Mouse (Mus musculus) adrenal gland, postnatal 4 days (tissue): Measurements from ENCODE around the gene Gpd1l. TPM values are rescaled to one million over a fixed set of nuclear protein-coding genes. Genes with fewer than 3 reads are reported as not detected.

Experiments used
- DNase-seq, 2 experiments: peaks; one replicate each; pipeline ENCODE4 v3.0.0; 2021 to 2022; ENCODE audit warnings: low spot score in 2 of 2, mixed read lengths in 2 of 2
- total RNA-seq, 2 experiments: library from RNA; stranded (reverse); gene quantifications; 2 replicates each; pipeline ENCODE4 v1.2.3; 2021

Gene Gpd1l
- total RNA-seq, 2 experiments from 2014 or later = 27.1 to 32.9 TPM

DNA sequence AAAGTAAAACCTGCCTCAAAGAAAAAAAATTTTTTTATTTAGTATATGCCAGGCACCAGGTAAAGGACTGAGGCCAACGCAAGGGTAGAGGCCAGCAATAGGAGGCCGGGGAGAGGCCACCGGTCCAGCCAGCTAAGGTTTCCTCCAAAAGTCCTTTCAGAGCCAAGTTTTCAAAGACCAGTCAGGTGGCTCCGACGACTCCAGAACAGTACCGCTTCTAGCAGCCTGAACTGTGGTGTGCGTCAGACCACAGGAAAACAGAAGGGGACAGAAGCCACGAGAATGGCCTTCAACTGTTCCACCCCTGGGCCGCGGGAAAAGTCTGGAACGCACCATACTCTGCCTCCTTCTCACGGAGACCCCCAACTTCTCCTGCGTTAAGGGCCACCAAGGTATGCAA lies 1.2 kb downstream of the Gpd1l start:
- DNase-seq = peak in 1 of 2 experiments; percentile 4

DNA sequence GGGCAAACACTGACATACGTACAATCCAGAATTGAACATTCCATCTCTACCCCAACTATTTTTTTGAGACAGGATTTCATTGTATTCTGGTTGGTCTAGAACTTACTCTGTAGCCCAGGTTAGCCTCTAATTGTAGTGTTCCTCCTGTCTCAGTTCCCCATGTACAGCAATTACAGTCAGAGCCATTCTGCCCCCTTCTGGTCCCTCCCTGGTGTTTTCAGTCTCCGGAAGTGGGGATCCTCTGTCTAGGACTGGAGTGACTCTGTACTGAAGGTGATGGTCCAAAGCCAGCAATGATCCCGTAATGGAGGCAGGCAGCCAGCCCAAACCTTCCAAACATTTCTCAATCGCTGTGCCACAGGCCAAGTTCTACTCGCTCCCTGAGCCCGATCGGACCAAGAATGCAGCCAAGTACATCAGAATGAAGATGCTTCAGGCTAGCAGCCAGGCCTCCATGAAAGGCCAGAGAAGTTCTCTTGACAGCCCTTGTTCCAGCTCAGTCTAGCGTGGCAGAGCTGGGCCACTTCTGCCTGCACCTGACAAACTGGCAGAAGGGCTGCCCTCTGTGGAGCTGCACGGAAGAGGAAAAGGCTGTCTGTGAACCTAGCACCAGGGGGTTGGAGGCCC lies 3.2 kb downstream of the Gpd1l start:
- no peak for DNase-seq

DNA sequence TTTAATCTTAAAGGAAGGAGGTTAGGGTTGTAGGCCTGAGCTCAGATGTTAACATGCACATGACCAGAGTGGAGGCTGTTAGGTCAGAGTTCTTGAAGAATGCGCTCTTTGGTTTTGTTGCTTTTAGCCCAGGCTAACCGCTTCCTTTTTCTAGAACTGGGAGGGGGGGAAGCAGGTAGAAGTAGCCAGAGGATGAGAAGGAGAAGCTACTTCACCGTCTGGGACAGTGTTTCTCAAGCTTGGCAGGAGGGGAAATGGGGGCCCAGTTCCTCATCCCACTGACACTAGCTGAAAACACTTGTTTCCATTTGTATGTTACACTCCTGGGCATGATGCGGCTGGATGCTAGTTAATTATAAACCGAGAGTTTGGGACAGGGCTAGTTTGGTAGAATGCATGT lies 8.2 kb downstream of the Gpd1l start:
- no peak for DNase-seq

DNA sequence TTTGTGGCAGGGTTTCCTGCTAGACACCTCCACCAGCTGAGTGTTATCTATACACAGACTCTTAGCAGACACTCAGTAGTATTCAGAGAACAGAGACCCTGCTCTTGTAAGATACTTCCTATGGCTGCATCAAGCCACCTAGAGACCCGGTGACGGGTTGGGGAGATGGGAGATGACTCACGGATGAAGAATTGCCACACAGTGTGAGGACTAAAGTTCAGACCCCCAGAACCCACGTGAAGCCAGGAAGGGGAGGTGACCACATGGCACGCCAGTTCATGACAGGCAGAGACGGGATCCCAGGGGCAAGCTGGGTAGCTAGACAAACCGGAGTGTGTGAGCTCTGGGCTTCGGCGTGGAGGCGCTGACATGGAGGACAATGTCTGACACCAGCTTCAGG lies 8.7 kb downstream of the Gpd1l start:
- DNase-seq = no peak

DNA sequence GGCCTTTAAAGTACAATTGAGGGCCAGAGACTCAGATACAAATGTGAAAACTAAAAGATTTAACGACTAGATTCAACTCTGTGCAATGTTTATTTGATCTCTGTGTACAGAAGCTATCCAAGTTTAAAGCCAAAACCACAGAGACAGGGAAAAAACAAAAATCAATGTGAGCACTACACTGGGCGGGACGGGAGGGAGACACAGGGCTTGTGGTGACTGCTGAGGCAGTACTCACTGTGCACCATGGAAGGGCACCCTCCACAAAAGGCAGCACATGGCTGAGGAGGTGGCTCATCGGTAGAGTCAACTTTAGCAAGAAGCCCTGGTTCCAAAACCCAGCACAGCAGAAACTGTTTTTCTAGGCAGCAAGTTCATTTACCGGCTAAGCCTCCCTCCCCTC lies 9.3 kb downstream of the Gpd1l start:
- DNase-seq = no peak

DNA sequence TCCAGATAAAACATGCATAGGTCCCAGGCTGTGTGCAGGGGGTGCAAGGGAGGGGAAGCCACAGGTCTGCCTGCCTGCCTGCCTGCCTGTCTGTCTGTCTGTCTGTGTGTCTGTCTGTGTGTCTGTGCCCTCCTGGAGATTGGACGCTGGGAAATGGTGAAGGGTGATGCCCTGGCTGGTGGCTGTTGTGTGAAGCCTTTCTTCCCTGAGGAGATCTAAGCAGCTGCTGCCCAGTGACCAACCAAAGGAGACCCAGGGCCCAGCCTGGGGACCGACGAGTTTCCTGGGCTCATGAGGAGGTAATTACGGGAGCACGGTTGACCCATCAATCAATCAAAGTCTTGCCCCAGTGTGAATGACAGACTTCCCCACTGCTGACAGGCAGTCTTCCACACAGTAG lies 11.6 kb downstream of the Gpd1l start:
- DNase-seq = no peak

DNA sequence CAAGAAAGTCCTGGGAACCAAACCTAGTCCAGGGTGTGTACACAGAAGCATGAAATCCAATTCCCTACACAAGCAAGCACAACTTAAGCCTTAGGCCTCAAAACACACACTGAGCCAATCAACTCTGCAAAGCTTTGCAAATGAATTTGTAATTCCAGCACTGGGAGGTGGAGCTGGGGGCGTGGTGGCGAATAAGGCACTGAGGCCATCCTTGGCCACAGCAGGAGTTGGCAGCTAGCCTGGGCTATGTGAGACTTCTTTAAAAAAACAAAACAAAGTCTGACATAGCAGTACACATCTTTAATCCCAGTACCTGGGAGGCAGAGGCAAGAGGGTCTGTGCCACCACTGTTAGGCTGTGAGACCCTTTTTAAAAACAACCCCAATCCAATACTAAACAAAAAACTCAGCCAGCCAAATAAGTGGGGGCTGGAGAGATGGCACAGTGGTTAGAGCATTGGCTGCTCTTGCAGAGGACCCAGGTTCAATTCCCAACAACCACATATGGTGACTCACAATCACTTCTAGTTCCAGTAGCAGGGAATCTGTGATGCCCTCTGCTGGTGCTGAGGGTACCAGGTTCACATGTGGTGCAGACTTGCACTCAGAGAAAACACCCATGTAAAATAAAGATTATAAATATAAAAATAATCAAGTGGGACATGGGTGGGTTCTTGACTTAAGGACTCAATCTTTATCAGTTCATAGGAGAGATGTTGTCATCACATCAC lies 12.3 kb downstream of the Gpd1l start:
- DNase-seq = no peak

DNA sequence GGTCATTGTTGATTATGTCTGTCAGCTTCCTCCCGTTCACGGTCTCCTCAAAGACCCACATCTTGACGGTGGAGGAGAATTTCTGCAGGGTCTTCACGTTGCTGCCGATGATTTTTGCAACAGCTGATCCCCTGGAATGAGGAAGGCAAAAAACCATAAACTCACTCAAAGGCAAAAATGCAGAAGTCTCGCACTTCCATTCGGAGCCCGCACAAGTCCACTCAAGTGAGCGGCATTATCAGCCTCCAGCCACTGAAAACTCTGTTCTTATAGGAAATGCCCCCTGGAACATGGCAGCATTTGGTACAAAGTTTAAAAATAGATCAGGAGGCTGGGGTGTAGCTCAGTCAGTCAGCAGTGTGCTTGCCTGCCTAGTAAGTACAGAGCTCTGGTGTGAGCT lies 13.2 kb downstream of the Gpd1l start:
- no peak for DNase-seq

DNA sequence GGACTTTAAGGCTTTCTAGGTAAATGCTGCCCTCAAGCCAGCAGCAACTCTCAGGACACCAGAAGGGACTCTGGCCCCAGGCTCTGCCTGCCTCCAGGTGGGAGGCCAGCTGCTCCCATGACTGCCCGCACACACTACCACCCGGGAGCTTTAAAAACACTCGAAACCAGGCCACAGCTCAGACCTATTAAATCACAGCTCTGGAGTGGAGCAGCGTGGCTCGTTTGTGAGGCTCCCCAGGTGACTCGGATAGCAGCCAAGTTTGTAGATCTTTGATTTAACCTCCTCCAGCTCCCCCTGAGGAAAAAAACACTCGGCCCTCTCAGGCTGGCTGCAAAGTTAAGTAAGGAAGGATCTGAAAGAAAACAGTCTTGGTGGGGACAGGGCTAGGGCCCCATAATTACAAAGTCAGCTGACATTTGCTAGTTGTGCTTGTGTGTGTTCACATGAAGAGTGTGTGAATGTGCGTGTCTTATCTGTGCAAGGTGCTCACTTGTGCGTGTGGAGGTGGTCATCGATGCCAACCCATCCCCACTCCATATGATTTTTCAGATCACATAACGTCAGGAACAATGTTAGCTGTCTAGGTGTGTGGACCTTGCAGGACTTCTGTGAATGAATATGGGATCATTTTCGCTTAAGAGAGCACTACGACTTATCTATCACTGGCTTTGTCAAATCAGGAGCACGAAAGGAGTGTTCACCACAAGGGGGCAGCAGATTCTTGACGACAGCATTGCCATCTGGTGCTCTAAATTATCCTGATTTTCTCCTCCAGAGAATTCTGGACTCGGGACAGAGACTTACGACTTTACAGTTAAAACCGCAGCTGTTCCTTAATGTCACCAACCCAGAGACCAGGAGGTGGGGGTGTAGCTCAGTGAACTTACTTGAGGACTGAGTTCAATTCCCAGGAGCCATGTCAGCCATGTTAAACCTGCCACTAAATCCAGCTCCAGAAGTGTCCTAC lies 20.8 kb downstream of the Gpd1l start:
- peak; percentile 27 to 63 for DNase-seq

DNA sequence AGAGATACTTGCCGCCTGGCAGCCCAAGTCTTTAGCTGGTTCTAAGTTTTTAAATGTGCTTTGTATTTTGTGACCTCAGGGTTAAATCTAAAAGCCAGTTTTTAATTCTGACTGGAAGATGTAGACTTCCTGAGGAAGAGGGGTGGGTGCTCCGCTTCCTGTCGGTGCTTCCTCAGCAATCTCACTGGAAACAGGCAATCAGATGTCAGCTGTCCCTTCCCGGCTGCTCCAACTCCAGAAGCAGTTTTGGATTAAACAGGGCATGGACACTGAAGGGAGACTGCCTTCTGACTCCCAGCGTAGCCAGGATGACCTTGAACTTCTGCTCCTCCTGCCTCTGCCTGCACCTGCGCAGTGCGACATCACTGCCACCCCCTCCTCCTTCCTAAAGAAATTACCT lies 26.3 kb downstream of the Gpd1l start:
- DNase-seq = no peak

DNA sequence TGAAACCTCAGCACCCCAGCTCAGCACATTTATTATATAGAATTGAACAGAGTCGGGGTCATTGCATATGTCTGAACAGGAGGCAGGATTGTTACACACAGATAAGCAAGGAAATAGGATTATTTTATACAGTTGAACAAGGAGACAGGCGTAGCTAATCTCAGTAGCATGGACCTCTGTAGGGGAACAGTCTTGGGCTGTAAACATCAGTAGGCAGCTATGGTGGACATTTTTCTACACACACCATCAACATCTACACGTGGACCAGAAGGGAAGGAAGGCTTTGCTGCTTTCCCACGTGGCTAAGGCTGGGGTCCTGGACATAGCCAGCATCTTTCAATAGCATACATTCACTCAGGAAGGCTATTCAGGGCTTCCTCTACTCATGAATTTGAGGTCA lies 37.9 kb downstream of the Gpd1l start:
- no peak for DNase-seq

DNA sequence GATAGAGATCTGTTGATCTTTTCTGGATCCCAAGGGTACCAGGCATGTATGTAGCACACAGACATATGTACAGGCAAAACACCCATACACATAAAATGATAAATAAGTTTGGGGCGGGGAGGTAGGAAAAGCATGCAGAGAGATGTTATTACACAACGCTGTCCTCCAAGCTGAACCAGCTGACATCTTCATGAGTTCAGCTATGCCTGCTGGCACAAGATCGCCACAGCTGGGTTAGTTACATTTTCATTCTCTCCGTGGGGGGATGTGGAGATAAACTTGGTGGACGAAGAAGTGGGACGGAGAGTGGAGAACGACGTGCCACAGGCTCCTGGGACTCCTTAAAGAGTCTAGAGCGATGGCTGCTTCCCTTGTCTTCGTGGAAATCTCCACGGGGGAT lies 40.8 kb downstream of the Gpd1l start:
- DNase-seq = no peak

DNA sequence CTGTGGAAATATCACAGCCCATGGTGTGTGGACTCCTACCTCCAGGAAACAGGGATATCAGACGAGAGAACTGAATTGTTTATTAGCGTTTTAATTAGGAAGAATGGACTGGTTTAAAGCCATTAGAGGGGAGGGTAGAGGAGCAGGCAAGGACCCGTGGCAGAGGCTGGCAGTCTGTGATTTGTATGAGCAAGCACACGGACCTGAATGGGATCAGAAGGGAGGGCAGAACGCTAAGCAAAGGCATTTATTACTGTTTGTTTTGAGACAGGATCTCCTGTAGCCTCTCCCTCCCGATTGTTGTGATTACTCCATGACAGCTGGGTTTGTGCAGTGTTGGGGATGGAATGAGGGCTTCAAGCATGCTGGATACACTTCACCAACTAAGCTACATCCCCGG lies 43.4 kb downstream of the Gpd1l start:
- no peak for DNase-seq

DNA sequence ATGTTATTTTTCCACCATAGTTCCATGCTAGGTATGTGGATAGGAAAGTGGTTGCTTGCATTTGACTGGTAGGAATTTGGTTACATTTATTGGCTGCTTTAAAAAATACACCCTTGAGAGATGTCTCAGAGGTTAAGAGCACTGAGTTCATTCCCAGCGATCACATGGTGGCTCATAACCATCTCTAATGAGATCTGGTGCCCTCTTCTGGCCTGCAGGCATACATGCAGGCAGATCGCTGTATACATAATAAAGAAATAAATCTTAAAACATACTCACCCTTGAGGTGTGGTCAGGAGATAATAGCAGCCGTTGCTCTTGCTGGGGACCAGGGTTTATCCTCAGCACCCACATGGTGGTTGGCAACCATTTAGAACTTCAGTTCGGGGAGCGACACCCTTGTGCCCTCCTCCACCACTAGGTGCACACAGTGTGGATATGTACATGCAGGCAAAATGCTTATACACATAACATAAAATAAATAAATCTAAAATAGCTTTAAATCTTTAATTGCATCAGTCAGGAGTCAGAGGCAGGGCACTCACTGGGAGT lies 44.9 kb downstream of the Gpd1l start:
- no peak for DNase-seq

DNA sequence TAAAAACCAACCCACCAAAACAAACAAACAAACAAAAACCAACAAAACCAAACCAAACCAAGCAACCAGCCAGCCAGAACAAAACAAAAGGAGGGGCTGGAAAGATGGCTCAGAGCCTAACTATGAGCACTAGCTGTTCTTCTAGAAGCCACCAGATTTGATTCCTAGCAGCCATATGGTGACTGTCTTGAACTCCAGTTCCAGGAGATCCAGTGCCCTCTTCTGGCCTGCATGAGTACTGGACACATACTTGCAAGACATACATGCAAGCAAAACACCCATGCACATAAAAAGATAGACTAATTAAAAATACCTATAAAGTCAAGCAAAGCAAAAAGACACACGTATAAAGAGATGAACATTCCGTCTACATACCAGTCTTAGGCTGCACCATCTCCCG lies 46.1 kb downstream of the Gpd1l start:
- no peak for DNase-seq

DNA sequence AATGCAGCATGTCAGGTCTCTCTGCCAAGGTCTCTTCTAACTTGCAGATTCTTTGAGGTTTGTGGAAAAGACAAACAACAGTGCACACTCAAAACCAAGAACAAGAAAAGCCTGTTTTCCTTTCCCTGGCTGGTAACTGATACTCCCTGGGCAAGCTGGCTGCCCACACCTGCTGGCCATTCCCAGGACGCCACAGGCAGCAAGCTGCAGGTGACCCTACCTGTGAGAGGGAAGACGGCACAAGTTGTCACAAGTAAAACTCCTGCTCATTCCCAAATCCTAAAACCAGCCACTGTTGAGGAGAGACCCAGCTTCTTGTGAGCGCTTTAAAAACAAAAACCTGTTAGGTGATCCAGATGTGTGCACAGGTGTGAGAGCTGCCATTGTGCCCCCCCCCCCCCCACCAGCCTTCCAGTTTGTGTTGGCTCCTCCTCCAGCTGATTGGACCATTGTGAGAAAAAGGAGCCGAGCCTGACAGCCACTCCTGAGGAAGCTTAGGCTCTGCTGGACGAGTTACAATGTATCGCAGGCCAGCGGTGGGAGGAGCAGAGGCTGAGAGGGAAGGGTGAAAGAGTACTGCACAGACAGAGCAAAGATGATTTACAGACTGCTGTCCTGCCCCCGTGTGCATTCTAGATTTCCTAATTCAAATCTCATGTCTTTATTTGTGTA lies 47.7 kb downstream of the Gpd1l start:
- no peak for DNase-seq

DNA sequence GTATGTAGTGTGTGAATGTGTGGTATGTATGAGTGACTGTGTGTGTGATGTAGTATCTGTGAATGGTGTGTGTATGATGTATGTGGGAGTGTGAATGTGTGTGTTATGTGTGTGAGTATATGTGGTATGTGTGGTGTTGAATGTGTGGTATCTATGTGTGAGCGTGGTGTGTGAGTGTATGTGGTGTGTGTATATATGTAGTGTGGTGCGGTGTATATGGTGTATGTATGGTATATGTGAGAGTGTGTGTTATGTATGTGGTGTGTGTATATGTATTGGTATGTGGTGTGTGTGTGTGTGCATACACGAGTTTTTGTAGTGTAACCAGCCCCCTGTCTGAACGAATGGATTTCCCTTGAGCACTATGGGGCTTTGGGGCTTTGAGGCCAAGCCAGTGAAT lies 48.2 kb downstream of the Gpd1l start:
- DNase-seq = no peak

DNA sequence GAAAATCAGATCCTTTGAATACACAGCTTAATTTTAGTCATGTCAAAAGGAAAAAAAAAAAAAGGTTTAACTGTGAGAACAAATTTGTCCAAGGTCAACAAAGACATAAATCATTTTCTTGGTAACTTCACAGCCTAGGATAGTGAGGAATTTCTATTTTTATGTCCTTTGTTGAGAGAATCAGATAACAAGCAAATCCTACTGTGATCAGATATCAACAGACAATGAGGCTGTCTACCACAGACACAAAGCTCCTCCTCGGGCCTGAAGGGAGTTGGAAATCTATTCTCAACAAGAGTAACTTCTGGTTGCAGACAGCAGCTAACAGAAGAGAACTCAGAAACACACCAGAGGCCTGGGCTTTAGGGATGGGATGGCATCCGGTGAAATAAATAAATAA lies 51.8 kb downstream of the Gpd1l start:
- no peak for DNase-seq

DNA sequence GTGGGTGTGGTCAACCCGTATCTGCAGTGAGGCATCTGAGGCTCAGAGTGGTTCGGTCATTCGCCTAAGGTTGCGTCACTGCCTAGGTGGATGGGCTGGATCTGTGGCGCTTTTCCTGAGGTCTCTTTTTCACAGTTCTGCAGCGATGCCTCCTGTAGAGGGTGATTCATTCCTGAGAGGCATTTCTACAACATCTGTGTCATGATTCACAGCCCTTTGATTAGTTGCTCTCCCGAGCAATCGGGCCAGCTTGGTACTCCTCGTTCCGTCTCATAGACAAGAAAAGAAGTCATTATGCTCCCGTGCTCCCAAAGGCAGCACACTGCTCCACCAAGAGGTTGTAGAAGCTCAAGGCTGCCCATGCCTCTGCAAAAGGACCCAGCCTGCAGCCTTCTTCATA lies 78.5 kb downstream of the Gpd1l start:
- DNase-seq = no peak

DNA sequence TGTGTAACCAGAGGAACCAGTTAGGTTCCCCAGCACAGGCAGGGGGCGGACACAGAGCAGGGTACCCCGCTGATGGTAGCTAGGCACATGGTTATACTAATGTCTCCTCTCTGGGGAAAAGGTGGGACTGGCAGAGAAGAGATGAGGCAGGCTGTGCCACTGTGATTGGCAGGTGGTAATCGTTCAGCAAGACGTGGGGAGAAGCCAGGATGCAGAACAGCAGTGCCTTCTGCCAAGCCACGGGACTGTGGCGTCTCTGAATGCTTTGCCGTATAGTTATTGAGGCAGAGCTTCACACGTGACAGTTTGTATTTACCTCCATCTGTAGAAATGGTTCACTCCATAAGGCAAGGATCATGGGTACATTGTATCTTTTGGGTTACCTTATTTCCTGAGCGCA lies 79.1 kb downstream of the Gpd1l start:
- DNase-seq = no peak

DNA sequence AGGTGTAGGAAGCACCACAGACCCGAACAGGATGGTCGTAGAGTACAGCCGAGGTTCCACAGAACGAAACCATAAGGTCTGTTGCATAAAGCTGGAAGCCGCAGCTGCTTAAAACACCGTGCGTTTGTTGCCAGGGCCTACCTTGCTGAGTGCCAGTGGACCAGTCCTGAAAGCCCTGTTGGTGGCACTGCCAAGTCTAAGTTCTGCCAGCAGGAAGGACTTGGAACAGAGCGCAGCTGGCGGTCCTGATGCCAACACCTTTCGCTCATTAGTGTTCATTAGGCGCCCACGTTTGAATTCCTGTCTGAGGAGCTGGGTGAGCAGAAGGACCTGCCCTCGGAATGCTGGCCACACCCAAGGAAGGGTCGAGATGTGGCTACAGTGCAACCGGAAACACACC lies 80.5 kb downstream of the Gpd1l start:
- no peak for DNase-seq
